Mouse (Mus musculus) CH12F3 (cell line): ENCODE data around the gene Asap3.

Experiments
- in situ Hi-C: fragments of 300-500 bp; cut with MboI; formaldehyde crosslinking; loops from 2 replicates; pipeline ENCODE4 v1.14.3; 2020; ENCODE audit warnings: low sequenced_read_pairs

The Asap3 gene

DNA sequence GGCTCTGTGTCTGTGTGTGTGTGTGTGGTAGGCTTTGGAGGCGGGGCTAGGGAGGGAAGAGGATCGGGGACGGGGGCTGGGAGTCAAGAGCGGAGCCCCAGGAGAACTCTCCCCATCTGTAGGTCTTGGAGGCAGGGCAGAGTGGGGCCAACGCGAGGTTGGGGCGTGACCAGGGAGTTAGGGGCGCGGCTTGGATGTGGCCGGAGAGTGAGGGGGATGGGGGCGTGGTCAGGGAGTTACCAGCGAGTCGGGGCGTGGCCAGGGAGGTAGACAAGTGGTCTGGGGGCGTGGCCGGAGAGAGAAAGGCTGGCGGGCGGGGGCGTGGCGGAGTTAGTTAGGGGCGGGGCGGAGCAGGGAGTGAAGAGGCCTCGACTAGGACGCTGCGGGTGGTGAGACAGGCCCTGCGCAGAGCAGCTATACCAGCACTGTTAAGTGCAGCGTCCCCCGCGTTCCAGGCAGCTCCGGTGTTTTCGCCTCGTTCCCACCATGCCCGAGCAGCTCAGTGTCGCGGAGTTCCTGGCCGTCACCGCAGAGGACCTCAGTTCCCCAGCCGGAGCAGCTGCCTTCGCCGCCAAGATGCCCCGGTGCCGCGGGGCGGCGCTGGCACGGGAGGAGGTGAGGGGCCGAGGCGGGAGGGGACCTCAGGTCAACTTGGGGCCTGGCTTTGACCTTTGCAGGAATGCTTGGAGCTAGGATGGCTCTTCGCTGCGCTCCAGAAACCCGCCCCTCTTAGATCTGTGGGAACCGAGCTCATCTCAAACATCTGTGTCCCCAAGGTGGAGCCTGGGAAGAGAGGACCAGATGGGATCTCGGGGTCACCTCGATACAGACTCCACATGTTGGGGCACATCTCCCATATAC is at the start of gene Asap3:
Gene Asap3, plus strand, starts transcription at position 333 of the 861 bp plus-strand sequence.
- in situ Hi-C loops, result no loop called here

DNA sequence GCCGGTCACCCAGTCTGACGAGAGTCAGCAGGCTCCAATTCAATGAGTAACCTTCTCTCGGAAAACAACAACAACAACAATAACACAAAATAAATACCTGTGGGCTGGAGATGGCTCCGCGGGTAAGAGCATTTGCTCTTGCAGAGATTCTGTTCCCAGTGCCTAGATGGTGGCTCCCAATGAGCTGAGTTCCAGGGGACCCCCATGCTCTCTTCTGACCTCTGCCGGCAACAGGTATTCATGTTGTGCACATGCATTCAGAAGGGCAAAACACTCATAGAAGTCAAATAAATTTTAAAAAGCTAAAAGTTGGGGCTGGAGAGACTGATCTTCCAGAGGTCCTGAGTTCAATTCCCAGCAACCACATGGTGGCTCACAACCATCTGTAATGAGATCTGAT is 47.7 kb upstream of the Asap3 start:
- in situ Hi-C loops, result no loop called here

DNA sequence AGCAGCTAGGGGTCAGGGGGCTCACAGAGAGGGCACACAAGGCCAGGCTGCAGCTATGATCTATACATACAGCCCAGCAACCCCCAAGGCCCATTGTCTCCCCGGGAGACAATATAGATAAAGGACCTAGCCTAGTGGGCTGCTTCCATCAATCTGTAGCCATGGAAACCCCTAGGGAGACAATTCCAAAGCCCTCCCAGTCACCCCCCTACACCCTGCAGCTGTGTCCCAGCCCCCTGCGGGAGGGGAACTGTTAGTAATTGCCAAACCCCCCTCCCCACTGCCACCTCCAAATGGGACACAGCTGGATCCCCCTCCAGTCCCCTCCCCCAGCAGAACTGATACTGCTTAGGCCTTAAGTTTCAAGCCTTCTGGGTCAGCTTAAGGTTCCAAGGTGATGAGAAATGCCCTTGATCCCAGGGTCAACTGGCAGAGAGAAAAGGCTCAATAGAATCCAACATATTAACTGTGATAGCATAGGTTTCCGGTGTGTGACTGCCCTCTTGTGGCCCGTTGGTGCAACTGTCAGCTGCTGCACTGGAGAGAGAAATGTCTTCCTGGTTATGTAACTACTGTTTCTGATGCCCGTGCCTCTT is 46.3 kb upstream of the Asap3 start:
- in situ Hi-C loops, result no loop called here

DNA sequence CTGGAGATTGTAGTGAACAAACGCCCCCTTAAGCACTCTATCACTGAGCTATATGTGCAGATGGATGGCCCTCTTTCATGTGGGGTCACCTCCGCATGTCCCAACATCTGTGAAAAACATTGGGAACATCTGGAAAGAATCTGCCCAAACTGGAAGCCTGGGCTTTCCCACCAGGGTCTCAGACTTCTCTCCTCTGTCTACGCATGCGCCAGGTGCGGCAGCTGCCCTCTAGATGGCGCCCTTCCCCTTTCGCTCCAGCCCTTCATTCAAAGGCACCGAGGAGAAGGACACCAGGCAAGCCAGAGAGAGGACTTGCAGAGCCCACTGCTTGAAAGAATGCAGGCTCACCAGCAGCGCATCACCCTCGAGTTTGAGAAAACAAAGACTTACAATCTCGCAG is 42.7 kb upstream of the Asap3 start:
- in situ Hi-C loops, result no loop called here

DNA sequence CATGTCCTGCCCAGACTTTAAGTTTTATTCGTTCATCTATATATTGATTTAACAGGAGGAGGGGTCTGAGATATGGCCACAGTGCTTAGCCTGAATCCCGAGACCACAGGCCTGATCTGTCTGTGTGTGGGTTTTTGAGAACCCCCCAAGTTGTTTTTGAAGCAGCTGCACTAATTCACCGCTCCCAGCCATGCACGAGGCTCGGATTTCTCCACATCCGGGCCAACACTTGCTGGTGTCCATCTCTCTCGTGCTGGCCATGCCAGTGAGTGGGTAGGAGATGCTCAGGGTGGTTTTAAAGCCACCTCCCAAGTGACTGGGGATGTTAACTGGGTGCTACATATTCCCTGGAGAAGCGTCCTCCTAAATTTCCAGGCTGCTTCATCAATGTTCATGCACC is 41.2 kb upstream of the Asap3 start:
- in situ Hi-C loops, result no loop called here

DNA sequence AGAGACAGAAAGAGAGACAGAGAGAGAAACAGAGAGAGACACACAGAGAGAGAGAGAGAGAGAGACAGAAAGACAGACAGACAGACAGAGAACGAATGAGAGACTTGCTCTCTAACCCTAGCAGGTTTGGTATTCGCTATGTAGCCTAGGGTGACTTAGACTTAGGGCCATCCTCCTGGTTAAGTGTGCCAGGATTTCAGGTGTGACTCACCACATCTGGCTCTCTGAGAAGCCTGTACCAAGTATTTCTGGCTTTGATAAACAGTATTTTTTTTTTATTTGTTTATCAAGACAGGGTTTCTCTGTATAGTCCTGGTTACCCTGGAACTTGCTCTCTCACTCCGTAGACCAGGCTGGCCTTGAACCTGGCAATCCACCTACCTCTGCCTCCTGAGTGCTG is 38.5 kb upstream of the Asap3 start:
- in situ Hi-C loops, result no loop called here

DNA sequence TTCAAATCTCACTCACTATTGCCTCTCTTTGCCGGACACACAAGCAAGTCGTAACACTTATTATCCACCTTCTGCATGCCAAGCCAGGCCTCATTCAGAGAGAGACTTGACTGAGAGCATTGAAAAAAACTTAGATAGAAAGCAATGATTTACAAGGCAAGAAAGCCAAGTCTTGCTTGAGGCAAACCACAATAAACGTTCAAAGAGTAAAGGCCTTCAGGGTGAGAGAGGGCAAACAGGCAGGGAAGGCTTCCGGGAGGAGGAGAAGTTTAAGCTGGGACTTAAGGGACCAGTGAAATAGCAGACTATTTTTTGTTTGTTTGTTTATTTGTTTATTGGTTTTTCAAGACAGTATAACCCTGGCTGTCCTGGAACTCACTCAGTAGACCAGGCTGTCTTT is 35.8 kb upstream of the Asap3 start:
- in situ Hi-C loops, result no loop called here

DNA sequence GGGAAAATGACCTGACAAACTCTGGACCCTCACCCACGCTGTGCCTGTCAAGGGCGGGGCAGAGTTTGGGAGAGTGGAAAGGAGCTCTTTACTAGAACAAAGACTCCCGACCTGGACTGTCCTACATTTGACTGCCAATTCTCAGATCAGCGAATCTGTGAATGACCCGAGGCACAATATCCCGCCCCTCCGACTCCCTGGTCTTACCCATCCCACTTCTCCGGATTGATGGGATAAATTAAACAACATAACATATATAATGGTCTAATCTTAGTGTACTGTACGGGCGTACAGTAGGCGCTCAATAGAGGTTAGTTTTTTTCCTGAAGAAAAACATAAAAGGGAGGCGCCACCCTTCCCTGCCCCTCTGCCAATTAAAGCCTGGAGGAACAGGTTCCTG is 34.7 kb upstream of the Asap3 start:
- in situ Hi-C loops, result no loop called here

DNA sequence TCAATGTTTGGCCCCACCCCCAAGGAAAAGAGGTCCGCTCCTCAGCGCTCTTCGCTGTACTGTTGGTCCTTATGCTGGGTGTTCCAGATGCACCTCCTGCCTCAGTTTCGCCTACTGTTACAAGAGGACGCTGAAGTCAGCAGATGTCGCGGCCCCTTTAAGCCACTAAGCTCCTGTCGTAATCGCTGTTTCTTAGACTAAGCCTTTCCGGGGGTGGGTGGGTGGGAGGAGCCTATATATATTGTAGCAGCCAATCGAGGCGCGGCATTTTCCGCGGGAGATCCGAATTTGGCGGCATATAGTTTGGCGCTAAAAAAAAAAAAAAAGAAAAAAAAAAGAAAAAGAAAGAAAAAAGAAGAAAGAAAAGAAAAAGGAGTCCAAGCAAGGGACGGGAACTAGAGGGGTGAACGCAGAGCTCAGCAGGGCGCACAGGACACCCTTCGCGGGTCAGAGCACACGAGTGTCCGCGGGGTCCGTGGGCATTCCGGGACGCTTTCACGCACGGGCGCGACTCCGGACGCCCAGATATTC is 34.1 kb upstream of the Asap3 start, which contains the start of gene E2f2:
Gene E2f2, plus strand, starts transcription at position 384 of the 531 bp plus-strand sequence.
- in situ Hi-C loops, result no loop called here

DNA sequence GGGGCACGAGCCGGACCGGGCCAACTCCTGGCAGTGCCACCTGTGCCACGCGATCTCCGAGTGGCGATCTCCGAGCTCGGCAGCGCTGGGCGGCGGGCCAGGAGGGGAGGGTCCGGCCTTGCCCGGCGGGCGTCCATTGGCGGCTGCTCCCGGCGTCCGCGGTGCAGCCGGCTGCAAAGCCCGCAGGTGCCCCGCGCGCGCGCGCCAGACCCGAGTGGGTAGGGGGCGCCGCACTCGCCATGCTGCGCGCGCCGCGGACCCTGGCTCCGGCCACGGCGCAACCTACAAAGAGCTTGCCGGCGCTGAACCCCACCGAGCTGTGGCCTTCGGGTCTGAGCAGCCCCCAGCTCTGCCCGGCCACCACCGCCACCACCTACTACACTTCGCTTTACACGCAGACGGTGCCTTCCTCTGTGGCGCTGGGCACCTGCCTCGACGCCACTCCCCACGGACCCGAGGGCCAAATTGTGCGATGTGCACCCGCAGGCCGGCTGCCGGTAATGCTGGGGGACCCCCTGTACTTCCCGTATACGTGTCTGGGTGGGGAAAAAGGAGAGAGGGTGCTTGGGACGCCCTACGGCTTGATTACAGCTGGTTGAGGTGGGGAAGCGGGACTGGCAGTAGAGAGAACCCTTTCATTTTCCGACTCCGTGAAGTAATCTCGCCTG is 33.5 kb upstream of the Asap3 start:
- in situ Hi-C loops, result no loop called here

DNA sequence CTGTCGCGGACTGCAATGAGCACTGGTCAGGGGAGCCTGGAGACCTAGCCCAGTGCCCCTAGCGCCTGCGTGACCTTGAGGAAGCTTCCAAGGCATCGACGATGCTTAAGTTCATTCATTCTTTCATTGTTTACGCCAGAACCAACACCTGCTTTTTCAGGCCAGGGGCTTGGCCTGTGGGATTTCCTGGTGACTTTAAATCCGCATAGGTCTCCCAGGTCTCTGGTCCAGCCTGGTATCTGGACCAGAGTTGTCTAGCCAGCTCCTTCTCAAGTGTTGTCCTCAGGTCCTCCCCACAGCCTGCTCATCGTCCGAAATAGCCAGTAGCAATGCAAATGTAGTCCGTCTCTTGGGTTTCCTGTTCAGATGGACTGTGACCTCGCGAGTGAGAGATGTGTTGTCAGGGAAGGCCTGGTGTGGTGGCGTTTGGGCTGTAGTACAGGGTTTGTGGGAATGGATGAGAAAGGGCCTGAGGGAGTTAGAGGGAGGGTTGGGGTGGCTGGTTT is 32.9 kb upstream of the Asap3 start:
- in situ Hi-C loops, result no loop called here

DNA sequence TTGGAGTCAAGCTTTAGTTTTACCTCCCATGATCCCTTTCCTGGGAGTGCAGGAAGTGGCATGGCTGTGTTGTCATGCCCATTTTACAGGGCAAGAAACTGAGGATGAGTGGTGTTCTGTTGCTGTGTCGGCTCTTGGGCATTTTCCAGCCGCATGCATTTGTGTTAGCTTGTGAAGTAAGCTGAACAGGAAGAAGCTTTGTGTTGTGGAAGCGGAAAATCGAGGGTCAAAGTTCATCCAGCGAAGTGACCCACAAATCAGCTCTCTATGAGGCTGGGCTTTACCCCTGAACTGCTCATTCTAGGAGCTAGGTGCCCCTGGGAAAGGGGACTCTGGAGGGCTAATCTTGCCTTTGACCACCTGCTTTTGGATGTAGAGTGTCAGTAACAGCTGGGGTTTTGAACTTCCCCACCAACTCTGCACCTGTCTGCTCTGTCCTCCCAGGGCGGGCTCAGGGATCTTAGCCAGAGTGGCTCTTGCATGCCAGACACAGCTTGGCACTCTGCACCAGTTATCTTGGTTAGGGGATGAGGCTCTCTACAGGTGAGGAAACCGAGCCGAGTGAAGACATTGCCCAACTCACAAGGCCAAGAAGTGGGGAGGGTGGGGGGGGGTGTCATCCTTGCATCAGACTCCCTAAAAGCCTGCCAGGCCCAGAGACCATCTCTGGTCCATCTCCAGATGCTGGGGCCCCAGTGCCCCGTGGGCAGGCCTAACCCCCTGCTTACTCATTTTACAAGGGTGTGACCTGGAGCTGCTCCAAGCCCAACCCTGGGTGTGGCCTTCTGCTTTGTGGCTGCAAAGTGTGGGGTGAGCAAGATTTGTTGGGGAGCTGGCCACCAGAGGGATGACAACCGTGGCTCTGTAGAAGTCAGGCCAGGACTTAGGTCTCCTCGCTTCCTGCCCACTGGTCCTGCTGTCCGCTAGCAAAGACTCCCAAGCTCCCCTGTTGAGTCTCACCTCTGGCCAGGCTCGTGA is 31.7 kb upstream of the Asap3 start:
- in situ Hi-C loops, result no loop called here

DNA sequence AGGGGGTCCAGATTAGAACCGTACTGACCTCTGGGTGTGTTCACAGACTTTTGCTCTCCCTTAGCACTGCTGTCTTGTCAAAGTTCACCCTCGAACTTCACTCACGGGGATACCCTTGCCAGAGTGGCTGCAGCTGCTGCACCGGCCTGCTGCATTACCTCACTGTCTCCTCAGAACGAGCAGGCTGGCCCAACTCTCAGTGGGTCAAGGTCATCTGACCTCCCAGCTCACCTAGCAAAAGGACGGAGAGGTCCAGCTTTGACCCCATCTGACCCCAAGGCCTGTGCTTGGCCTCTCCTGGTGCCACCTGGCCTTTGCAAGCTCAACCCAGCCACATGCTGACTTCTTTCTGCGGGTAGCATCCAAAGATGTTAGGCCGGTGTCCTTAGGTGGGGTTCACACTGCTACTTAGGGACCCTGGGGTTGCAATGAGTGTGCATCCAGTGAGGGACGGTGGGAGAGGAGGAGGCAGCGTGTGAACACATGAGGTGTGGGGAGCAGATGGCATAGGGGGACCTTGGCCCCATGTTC is 30.1 kb upstream of the Asap3 start:
- in situ Hi-C loops, result no loop called here

DNA sequence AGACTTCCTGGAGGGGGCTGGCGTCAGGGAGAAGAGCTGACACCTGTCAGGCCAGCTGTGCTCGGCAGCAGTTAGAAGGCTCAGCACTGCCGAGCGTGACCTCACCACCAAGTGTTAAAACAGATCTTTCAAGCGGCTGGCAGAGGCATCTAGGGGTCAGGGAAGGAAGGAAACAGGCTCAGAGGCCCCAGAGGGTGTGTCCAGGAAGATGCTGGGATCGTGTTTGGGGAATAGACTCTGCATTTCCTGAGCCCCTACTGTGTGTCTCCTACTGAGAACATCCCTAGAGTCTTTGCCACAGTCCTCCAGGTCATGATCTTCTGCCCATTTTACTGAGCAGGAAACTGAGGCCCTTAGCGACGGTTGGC is 28.9 kb upstream of the Asap3 start:
- in situ Hi-C loops, result no loop called here

DNA sequence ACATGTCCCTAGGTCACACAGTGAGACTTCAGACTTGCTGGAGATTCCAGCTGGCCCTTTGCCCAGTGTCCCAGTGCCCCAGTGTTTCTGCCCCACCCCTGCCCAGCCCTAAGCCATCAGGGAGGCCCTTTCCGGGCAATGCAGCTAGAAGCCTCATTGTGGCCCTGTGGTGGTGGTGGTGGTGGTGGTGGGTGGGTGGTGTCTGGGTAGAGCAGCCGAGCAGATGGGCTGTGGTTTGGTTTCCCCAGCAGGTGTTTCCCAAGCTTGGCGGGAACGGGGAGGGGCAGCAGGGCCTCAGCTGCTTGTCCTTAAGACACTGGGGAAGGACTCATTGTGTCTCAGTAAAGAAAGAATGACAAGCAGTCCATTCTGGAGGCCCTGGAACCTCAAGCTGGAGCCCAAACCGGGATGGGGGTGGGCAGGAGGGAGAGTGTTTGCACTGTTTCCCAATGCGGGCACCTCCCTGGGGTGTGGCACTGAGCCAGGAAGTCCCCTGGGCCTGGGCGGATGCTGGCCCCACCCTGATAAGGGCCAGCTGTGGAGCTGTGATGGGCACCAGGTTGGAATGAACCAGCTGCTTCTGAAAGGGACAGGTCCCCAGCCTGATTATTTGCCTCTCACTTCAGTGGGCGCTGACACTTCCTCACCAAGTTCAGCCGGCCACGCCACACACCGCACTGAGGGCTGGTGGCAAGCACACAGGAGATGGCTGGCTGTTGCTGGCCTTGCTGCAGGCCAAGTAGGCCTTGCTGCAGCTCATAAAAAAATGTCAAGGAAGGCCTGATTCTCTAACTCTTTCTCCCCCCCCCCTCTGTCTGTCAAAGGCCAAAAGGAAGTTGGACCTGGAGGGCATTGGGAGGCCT is 28.3 kb upstream of the Asap3 start:
- in situ Hi-C loops, result no loop called here

DNA sequence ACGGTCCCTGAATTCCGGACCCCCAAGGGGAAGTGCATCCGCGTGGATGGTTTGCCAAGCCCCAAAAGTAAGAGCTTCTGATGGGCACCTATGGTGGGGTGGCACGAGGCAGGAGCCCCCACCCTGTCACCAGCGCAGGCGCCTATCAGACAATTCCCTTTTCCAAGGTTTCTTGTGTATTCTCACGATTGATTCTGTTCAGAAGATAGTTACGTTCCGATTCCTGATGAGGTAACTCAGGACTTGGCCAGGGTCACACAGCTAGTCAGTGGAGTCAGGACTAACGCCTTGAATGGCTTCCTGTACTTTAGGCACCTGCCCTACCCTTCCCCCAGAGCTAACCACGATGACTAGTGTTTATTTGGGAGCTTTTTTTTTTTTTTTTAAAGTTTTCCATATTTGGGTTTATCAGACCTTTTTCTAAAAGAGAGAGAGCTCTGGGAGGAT is 27.7 kb upstream of the Asap3 start:
- in situ Hi-C loops, result no loop called here

DNA sequence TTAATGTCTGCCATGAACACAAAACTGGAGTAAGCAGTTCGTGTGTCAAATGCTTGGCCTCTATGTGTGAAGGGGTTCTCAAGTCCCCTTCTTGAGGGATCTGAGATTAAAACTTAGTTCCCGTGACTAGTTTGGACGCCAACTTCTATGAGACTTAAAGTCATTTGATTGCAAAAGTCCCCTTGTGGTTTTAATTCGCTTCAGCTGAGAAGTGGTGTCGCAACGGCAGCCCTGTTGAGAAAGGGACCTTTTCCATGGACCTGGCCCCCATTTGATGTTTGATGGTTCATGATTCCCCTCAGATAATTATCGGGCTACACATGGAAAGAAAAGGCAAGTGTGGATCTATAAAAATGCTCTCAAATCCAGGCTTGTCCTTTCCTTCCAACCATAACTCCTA is 26.7 kb upstream of the Asap3 start:
- in situ Hi-C loops, result no loop called here

DNA sequence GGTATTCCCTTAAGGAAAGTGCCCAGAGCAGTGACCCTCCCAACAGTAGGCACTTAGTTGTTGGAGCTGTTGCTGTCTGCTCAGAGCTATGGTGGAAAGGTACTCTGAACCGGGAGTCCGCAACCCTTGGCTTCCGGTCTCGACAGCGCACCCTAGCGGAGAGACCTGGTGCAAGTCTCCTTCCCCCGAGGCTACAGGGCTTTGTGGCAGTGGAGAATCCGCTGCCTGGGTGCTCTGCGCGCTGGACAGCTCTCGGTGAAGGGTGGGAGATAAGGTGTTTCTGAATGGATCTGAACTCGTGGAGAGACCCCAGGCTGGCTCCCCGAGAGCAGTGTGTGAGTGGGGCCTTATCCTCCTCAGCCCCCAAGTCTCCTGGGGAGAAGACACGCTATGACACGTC is 26.2 kb upstream of the Asap3 start:
- in situ Hi-C loops, result no loop called here
